Mouse (Mus musculus): ENCODE results near the gene Zfp609. TPM values are rescaled to one million over a fixed set of nuclear protein-coding genes. Genes with fewer than 3 reads are reported as not detected.
A peak's percentile ranks its signal among the peaks of the same experiment; 100 is the strongest.
"Not testable (repeated sequence)": the region's sequence is repeated elsewhere in the genome, so short reads cannot be mapped to it uniquely, and the experiment has no call there.

The Zfp609 gene
- polyA plus RNA-seq, 1 experiment from 2014 or later, result 5.6 TPM

- Histone ChIP-seq H3K9me3 (no peaks in the 10 kb centered on the region), H3K27me3 (replicated peaks) (no peaks in the 10 kb centered on the region), H3K4me1 (replicated peaks) (0 out of 2 replicates have a peak, but pooled peaks cover 15% of the 10 kb centered on the region), H3K36me3 (no peaks in the 10 kb centered on the region), H3K9ac (no peak overlapping the region), H3K27ac (peak overlapping the region; percentile 19; the same call in 1 of the 2 replicates), H3K4me2 (replicated peaks) (0 out of 2 replicates have a peak overlapping the region, but pooled peaks have one; percentile 11), H3K4me3 (replicated peaks) (no peak overlapping the region)
- WGBS, result 36% methylated on average over 8 of the region's 8 CpGs
- ATAC-seq, result peak; percentile 91
These were observed 40.2 kb downstream of the Zfp609 start for GRCm38 (mm10) chr9:65786885-65787787.

GRCm38 (mm10) chr9:65785772-65786368 lies 41.5 kb downstream of the Zfp609 start:
- Histone ChIP-seq H3K36me3 (no peaks in the 10 kb centered on the region), H3K4me1 (replicated peaks) (0 out of 2 replicates have a peak, but pooled peaks cover 11% of the 10 kb centered on the region), H3K9ac (no peak overlapping the region), H3K9me3 (no peaks in the 10 kb centered on the region), H3K27me3 (replicated peaks) (no peaks in the 10 kb centered on the region), H3K4me2 (replicated peaks) (no peak overlapping the region), H3K27ac (peak overlapping the region; percentile 45; the same call in 1 of the 2 replicates), H3K4me3 (replicated peaks) (no peak overlapping the region)
- WGBS, result 76% methylated on average over 4 of the region's 4 CpGs
- ATAC-seq, result 0 out of 2 replicates have a peak, but pooled peaks have one; percentile 46

- H3K27me3 ChIP-seq (replicated peaks); H3K4me2 ChIP-seq (replicated peaks): not testable (repeated sequence)
- WGBS, result 80% methylated on average over 3 of the region's 3 CpGs
These were observed 47.7 kb downstream of the Zfp609 start for GRCm38 (mm10) chr9:65779619-65780018.

GRCm38 (mm10) chr9:65776874-65777432 lies 50.4 kb downstream of the Zfp609 start:
- Histone ChIP-seq H3K9me3 (no peaks in the 10 kb centered on the region), H3K9ac (no peak overlapping the region), H3K4me3 (replicated peaks) (no peak overlapping the region), H3K4me1 (replicated peaks) (peaks cover 12% of the 10 kb centered on the region), H3K27me3 (replicated peaks) (no peaks in the 10 kb centered on the region), H3K4me2 (replicated peaks) (no peak overlapping the region; the same call in 1 of the 2 replicates), H3K36me3 (no peaks in the 10 kb centered on the region), H3K27ac (no peak overlapping the region)
- WGBS, result 9% methylated on average over 1 of the region's 1 CpGs
- no peak for ATAC-seq

More at GRCm38 (mm10) chr9:65779619-65780018, 47.7 kb downstream of the Zfp609 start:
- H3K9ac ChIP-seq; ATAC-seq; H3K9me3 ChIP-seq; H3K27ac ChIP-seq; H3K36me3 ChIP-seq; H3K4me3 ChIP-seq (replicated peaks): not testable (repeated sequence)
- H3K4me1 ChIP-seq (replicated peaks), result peaks cover 14% of the 10 kb centered on the region

GRCm38 (mm10) chr9:65776137-65776872 lies 51.1 kb downstream of the Zfp609 start:
- peak overlapping the region; percentile 5; the same call in 1 of the 2 replicates for H3K27ac ChIP-seq
- ATAC-seq, result peak; percentile 67
- peaks cover 12% of the 10 kb centered on the region for H3K4me1 ChIP-seq (replicated peaks)
- no peak overlapping the region for H3K9ac ChIP-seq
- H3K4me2 ChIP-seq (replicated peaks), result no peak overlapping the region; the same call in 1 of the 2 replicates
- H3K9me3 ChIP-seq, result no peaks in the 10 kb centered on the region
- H3K36me3 ChIP-seq, result no peaks in the 10 kb centered on the region
- H3K4me3 ChIP-seq (replicated peaks), result no peak overlapping the region
- 23% methylated on average over 8 of the region's 8 CpGs for WGBS
- no peaks in the 10 kb centered on the region for H3K27me3 ChIP-seq (replicated peaks)

- 97% methylated on average over 7 of the region's 7 CpGs for WGBS
- no peak overlapping the region for H3K9ac ChIP-seq
- H3K36me3 ChIP-seq, result no peaks in the 10 kb centered on the region
- ATAC-seq, result no peak
- peaks cover 14% of the 10 kb centered on the region for H3K4me1 ChIP-seq (replicated peaks)
- H3K4me3 ChIP-seq (replicated peaks), result no peak overlapping the region
- no peaks in the 10 kb centered on the region for H3K9me3 ChIP-seq
- no peaks in the 10 kb centered on the region for H3K27me3 ChIP-seq (replicated peaks)
- no peak overlapping the region for H3K4me2 ChIP-seq (replicated peaks)
- no peak overlapping the region for H3K27ac ChIP-seq
These were observed 53.6 kb downstream of the Zfp609 start for GRCm38 (mm10) chr9:65773783-65774182.

GRCm38 (mm10) chr9:65771011-65771664 lies 56.2 kb downstream of the Zfp609 start:
- H3K4me1 ChIP-seq (replicated peaks), result peaks cover 3% of the 10 kb centered on the region
- no peak overlapping the region for H3K4me2 ChIP-seq (replicated peaks)
- ATAC-seq, result no peak
- H3K9me3 ChIP-seq, result no peaks in the 10 kb centered on the region
- no peaks in the 10 kb centered on the region for H3K27me3 ChIP-seq (replicated peaks)
- 45% methylated on average over 11 of the region's 11 CpGs for WGBS
- no peaks in the 10 kb centered on the region for H3K36me3 ChIP-seq
- no peak overlapping the region for H3K9ac ChIP-seq
- no peak overlapping the region for H3K4me3 ChIP-seq (replicated peaks)
- H3K27ac ChIP-seq, result no peak overlapping the region

GRCm38 (mm10) chr9:65762728-65763127 lies 64.6 kb downstream of the Zfp609 start:
- Histone ChIP-seq H3K27ac (no peak overlapping the region), H3K27me3 (replicated peaks) (no peaks in the 10 kb centered on the region), H3K4me2 (replicated peaks) (no peak overlapping the region), H3K4me3 (replicated peaks) (no peak overlapping the region), H3K36me3 (no peaks in the 10 kb centered on the region), H3K9me3 (no peaks in the 10 kb centered on the region), H3K9ac (no peak overlapping the region), H3K4me1 (replicated peaks) (no peaks in the 10 kb centered on the region)
- WGBS, result 86% methylated on average over 4 of the region's 4 CpGs
- no peak for ATAC-seq

- ATAC-seq, result peak; percentile 63; the same call in 1 of the 2 replicates
- no peaks in the 10 kb centered on the region for H3K36me3 ChIP-seq
- H3K9me3 ChIP-seq, result no peaks in the 10 kb centered on the region
- no peak overlapping the region for H3K4me3 ChIP-seq (replicated peaks)
- no peaks in the 10 kb centered on the region for H3K4me1 ChIP-seq (replicated peaks)
- 65% methylated on average over 8 of the region's 8 CpGs for WGBS
- no peaks in the 10 kb centered on the region for H3K27me3 ChIP-seq (replicated peaks)
- no peak overlapping the region for H3K27ac ChIP-seq
- H3K4me2 ChIP-seq (replicated peaks), result no peak overlapping the region
- no peak overlapping the region for H3K9ac ChIP-seq
These were observed 67.4 kb downstream of the Zfp609 start for GRCm38 (mm10) chr9:65759992-65760391.

GRCm38 (mm10) chr9:65759256-65759655 lies 68.1 kb downstream of the Zfp609 start:
- Histone ChIP-seq H3K4me3 (replicated peaks) (no peak overlapping the region), H3K27ac (no peak overlapping the region), H3K4me1 (replicated peaks) (no peaks in the 10 kb centered on the region), H3K36me3 (no peaks in the 10 kb centered on the region), H3K9ac (no peak overlapping the region), H3K27me3 (replicated peaks) (no peaks in the 10 kb centered on the region), H3K4me2 (replicated peaks) (no peak overlapping the region), H3K9me3 (no peaks in the 10 kb centered on the region)
- ATAC-seq, result no peak
- WGBS, result 89% methylated on average over 5 of the region's 5 CpGs

- no peak overlapping the region for H3K4me3 ChIP-seq (replicated peaks)
- no peak overlapping the region for H3K4me2 ChIP-seq (replicated peaks)
- H3K27me3 ChIP-seq (replicated peaks), result no peaks in the 10 kb centered on the region
- ATAC-seq, result no peak
- no peaks in the 10 kb centered on the region for H3K9me3 ChIP-seq
- 69% methylated on average over 3 of the region's 3 CpGs for WGBS
- no peak overlapping the region for H3K9ac ChIP-seq
- no peaks in the 10 kb centered on the region for H3K36me3 ChIP-seq
- H3K27ac ChIP-seq, result no peak overlapping the region
- H3K4me1 ChIP-seq (replicated peaks), result no peaks in the 10 kb centered on the region
These were observed 69.5 kb downstream of the Zfp609 start for GRCm38 (mm10) chr9:65757826-65758225.

All from intestine, embryonic 15.5 days (tissue).